8 mouse cellular contexts compared by ENCODE assay signal in the genomic region with DNA sequence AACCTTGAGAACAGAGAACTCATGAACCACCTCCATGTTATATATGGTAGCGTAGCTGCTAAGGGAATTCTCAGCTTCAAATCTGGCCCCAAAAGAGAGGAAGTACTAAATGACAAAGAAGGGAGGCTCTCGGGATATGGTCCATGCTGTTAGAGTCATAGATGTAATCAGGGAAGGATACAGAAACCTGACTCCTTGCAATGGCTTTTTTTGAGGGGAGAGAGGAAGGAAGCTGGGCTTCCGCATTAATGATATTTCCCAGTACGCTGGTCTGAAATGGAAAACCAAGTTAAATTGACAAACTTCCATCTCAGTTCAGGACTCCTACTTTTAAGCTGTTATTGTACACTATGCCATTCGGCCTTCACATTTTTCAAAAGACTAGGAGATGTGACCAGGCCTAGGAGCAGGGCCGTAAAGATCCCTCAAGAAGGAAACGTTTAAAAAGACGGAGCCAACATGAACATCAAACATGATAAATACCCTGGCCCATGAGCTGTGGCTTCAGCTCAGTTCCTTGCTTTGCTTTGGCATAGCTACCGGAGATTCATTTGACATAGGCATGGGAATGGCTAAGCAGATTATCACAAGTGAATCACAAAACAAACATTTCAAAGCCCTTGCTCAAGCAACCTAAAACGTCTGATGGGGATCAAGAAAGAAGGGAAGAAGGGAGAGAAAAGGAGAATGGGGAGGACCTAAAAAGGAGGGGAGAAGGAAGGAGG.
DNase-seq lines count a peak whose midpoint lies in the region; ATAC-seq lines count a peak whose summit lies in the region.

No protein-coding gene starts in this region.

- WGBS in heart, embryonic 12.5 days = 44% methylated on average over 10 of the region's 10 CpGs
- 49% methylated on average over 10 of the region's 10 CpGs for WGBS in liver, embryonic 15.5 days (ENCODE audit: insufficient replicate concordance)

- H3K36me3 ChIP-seq in heart, embryonic 12.5 days = no peaks in the 10 kb centered on the region
- no peaks in the 10 kb centered on the region for H3K36me3 ChIP-seq in liver, embryonic 15.5 days (replicated peaks)

- DNase-seq in adrenal gland, postnatal 36 days = peak; percentile 7 to 20
- no peak for DNase-seq in adrenal gland, postnatal 4 days (ENCODE audit: low spot score in 2 of 2)
- DNase-seq in 3T3-L1 (ENCODE audit: low read depth, low spot score) = peak; percentile 76
- DNase-seq in c-Kit-positive CD71-positive TER-119-positive erythroid progenitor cells, embryonic 14.5 days (ENCODE audit: low spot score) = no peak
- DNase-seq in urinary bladder, postnatal 4 days (ENCODE audit: low spot score in 2 of 2) = no peak

- peak overlapping the region; percentile 54 for H3K4me2 ChIP-seq in heart, embryonic 12.5 days
- no peak overlapping the region for H3K4me2 ChIP-seq in liver, embryonic 15.5 days

- H3K4me1 ChIP-seq in heart, embryonic 12.5 days (replicated peaks) = peaks cover 23% of the 10 kb centered on the region
- peaks cover 16% of the 10 kb centered on the region for H3K4me1 ChIP-seq in liver, embryonic 15.5 days (replicated peaks)

- peak overlapping the region; percentile 98 for H3K27ac ChIP-seq in heart, embryonic 12.5 days (ENCODE audit: poor library complexity, severe bottlenecking)
- H3K27ac ChIP-seq in liver, embryonic 15.5 days (replicated peaks) = peak overlapping the region; percentile 74

- no peaks in the 10 kb centered on the region for H3K9me3 ChIP-seq in heart, embryonic 12.5 days (replicated peaks)
- no peaks in the 10 kb centered on the region for H3K9me3 ChIP-seq in liver, embryonic 15.5 days (replicated peaks)

- no peak overlapping the region for H3K9ac ChIP-seq in heart, embryonic 12.5 days
- no peak overlapping the region for H3K9ac ChIP-seq in liver, embryonic 15.5 days

- no peak for ATAC-seq in heart, embryonic 12.5 days (ENCODE audit: insufficient number of reproducible peaks, low FRiP score)
- no peak for ATAC-seq in liver, embryonic 15.5 days (ENCODE audit: insufficient read depth)
- no peak for ATAC-seq in megakaryocyte-erythroid progenitor cell, adult 5-6 weeks (replicated peaks; ENCODE audit: low FRiP score, low TSS enrichment, poor library complexity, severe bottlenecking)

- H3K27me3 ChIP-seq in heart, embryonic 12.5 days (replicated peaks) = no peaks in the 10 kb centered on the region
- no peaks in the 10 kb centered on the region for H3K27me3 ChIP-seq in liver, embryonic 15.5 days

- no peak overlapping the region for H3K4me3 ChIP-seq in heart, embryonic 12.5 days
- H3K4me3 ChIP-seq in liver, embryonic 15.5 days (replicated peaks) = no peak overlapping the region

Comparison
In these comparisons a context has a peak if more than half of its experiments do, and no peak if none do; other contexts are left out.
1. DNase-seq: peak in adrenal gland, postnatal 36 days (2 of 2) and 3T3-L1 (single experiment); none in adrenal gland, postnatal 4 days (0 of 2), c-Kit-positive CD71-positive TER-119-positive erythroid progenitor cells, embryonic 14.5 days (single experiment) and urinary bladder, postnatal 4 days (0 of 2).